Mouse (Mus musculus): ENCODE results near the gene Lrg1.

Lrg1 gene

DNA sequence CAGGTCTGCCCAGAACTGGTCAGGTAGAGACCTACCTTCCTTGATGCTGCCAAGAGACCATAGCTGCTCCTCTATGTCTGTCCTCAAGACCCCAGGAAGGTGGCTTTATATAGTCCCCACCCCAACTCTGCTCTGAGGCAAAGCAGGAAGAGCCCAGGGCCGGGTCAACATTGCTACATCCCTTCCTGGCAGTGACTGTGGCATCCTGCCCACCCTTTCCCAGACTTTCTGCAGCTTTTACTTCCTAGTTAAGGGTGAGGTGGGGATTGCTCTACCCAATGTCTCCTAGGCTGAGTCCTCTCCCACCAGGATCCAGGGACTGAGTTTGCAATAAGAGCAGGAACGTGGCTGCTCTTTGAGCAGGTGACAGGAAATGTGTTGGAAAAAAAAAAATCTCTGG, at the start of gene Lrg1:
TSS of gene Lrg1 (minus strand) at position 176 of the 400 bp plus-strand sequence.
- peak in 1 of 2 experiments; percentile 73 for DNase-seq (ENCODE audit: inconsistent age in 2 of 2, low spot score in 1 of 2)

DNA sequence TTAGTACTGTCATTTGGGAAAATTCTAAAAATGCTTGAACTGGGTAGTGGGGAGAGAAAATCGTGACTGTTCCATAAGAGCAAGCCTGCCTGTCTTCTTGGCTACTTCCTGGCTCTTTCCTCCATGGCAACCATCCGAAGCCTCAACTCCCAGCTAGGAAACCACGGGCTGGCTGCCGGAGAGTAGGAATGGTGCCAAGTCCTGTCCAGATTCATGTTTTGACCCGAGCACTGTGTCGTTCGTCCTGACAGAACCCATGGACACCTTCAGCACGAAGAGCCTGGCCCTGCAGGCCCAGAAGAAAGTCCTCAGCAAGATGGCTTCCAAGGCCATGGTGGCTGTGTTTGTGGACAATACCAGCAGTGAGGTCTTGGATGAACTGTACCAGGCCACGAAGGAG, 49.7 kb upstream of the Lrg1 start:
- DNase-seq (ENCODE audit: inconsistent age in 2 of 2, low spot score in 1 of 2), result no peak

DNA sequence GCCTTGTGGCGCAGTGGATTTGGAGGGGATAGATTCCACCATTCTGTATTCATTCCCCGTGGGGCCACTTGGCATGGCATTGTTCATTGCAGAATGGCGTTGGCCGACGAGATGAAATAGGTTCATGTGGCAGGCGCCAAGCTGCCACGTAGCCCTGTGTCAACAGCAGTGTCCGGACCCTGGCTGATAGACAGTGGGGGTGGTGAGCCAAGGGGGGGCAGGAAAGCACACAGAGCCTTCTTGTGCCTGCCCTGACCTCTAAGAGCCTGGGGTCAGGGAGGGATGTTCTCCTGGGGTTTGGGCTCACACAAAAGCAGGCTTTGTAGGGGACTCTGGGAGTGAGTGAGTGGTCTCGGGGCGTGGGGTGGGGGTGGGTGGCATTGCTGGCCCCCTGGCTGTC, 48.8 kb upstream of the Lrg1 start:
- peak in 1 of 2 experiments; percentile 51 for DNase-seq (ENCODE audit: inconsistent age in 2 of 2, low spot score in 1 of 2)

DNA sequence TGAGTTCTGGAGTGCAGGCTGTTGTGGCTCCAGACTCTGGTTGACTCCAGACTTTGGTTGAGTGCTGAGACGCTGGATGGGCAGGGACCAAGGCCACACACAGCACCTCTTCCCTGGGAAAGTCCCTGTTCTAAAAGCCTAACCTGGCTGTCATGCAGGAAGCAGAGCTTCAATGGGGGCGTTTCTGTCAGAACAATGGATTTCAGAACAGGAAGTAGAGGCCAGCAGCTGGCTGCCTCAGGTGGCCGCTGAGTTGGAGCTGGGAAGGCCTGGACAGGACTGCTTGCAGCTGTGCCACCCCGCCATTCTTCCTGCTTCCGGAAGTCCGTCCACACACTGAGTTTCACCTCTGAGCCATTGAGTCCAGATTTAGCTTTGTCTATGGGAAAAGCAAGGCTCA, 48.0 kb upstream of the Lrg1 start:
- peak; percentile 34 to 56 for DNase-seq (ENCODE audit: inconsistent age in 2 of 2, low spot score in 1 of 2)

DNA sequence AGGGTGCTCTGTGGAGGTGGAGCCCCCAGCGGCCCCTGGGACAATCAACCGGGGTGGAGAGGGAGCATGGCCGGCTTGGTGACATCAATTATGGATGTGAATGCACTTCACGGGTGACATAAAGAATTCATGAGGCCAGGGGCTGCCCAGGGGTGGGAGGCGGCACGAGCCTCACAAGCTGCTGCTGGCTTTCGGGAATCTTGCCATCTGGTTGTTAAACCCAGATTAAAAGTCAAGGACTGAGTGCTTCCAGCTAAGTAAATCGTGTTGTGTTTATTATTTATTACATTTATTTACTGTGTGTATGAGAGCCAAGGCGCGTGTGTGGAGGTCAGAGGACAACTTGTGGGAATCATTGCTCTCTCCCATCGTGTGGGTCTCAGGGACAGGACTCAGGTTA, 43.9 kb upstream of the Lrg1 start:
- peak in 1 of 2 experiments; percentile 60 for DNase-seq (ENCODE audit: inconsistent age in 2 of 2, low spot score in 1 of 2)

DNA sequence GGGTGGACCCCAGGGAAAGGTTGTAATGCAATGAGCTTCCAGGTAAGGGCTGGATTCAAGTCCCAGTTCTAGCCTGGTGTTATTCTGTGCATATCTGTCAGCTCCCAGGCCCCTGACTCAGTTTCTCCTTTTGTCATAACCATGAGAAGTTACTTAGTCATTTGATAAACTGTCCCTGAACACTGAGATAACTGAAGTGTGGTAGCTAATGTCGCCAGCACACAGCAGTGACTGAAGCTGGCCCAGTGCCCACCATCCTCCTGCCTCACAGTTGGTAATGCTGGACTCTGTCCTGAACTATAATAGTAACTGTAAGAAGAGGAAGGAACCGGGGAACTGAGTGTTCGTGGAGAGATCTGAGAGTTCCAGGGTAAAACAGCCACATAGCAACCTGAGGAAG, 42.7 kb upstream of the Lrg1 start:
- no peak for DNase-seq (ENCODE audit: inconsistent age in 2 of 2, low spot score in 1 of 2)

DNA sequence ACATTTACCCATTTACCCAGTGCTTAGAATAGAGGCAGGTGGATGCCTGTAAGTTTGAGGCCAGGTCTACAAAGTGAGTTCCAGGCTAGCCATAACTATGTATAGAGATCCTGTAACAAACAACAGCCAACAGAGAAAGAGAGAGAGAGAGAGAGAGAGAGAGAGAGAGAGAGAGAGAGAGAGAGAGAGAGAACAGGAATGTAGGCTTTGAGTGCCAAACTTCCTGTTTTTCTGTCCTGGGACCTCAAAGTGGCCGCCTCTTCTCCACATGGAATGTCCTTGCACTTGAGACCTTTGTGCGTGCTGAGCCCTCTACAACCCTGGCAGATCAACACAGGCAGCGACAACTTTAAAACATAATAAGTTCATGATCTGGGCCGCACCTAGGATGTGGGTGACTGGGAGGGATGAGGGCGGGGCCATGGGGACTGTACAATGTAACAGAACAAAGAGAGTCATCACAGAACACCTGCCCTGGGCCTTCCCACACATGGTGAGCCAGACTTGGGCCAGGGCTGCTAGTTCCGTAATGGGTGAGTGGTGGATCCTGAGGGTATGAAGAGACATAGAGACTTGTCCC, 41.8 kb upstream of the Lrg1 start:
- no peak for DNase-seq (ENCODE audit: inconsistent age in 2 of 2, low spot score in 1 of 2)

DNA sequence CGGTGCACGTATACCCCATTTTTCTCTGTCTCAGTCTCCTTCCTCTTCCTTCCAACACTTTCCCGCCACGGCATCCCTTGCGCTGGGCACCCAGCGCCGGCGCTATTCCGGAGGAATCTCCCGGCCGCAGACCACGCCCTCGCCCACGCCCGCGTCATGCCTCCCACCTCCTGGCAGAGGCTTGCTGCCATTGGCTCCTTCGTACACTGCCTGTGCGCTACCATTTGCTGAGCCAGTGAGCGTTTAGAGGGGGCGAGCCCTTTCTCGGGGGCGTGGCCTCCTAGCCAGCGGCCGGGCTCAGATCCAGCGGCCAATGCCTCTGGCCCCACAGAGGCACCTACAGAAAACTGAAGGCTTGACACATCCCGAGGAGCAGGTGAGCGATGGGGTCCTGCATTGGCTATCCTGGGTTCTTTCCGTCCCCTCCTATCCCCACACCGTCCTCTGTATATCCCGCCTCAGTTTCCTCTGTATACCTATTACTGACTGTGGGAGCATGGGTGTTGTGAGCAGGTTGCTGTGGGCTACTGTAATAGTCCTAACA, 40.5 kb upstream of the Lrg1 start, which contains the start of gene Tnfaip8l1:
TSS of gene Tnfaip8l1 (plus strand) at position 247 of the 544 bp plus-strand sequence.
- DNase-seq (ENCODE audit: inconsistent age in 2 of 2, low spot score in 1 of 2), result peak; percentile 97

DNA sequence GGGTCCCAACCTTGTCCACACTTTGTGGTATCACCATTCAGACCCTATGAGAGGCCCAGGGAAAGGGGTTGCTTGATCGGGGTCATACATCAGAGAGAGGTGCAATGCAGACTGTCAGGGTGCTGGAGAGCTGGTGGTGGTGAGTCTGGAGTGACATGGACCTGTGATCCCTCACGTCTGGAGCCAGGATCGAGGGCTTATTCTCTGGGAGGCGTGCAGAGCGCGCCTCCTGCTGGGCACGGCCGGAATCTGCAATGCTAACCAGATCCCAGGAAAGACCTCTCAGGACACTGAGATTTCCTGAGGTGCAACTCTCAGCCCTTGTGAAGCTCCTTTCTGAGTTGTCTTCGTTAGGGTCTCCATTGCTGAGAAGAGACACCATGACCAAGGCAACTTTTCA, 37.9 kb upstream of the Lrg1 start:
- peak; percentile 66 to 86 for DNase-seq (ENCODE audit: inconsistent age in 2 of 2, low spot score in 1 of 2)

DNA sequence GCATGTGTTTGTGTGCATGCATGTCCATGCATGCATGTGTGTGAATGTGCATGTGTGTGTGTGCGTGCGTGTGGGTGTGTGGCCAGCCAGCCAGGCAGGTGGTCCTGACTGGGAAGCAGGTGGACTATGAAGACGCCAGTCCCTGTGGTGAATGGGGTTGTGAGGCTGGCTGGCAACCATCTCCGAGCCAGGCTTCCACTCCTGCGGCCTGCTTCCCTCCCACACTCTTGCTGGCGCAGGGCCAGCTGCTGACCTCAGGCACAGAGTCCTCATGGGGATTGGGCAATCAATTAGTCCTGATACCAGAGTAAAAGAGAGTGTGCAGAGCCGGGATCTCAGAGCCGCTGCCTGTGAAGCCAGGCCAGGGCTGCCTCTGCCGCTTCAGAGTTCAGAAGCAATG, 31.8 kb upstream of the Lrg1 start:
- peak; percentile 83 to 93 for DNase-seq (ENCODE audit: inconsistent age in 2 of 2, low spot score in 1 of 2)

DNA sequence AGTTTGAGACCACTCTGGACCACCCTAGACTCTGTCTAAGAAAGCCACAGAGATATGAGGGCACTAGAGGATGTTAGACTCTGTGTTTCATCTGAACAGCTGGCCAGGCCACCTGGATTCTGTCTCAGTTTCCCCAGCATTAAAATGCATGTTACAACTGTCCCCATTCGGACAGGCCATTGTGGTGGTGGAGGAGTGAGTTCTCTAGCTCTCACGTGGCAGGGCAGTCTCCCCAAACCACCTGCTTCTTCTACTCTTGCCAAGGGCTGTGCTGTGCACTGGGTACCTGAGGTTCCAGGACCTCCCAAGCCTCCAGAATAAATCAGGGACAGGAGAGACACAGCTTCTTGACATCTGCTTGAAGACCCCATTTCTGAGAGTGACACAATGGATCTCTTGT, 28.1 kb upstream of the Lrg1 start:
- no peak for DNase-seq (ENCODE audit: inconsistent age in 2 of 2, low spot score in 1 of 2)

DNA sequence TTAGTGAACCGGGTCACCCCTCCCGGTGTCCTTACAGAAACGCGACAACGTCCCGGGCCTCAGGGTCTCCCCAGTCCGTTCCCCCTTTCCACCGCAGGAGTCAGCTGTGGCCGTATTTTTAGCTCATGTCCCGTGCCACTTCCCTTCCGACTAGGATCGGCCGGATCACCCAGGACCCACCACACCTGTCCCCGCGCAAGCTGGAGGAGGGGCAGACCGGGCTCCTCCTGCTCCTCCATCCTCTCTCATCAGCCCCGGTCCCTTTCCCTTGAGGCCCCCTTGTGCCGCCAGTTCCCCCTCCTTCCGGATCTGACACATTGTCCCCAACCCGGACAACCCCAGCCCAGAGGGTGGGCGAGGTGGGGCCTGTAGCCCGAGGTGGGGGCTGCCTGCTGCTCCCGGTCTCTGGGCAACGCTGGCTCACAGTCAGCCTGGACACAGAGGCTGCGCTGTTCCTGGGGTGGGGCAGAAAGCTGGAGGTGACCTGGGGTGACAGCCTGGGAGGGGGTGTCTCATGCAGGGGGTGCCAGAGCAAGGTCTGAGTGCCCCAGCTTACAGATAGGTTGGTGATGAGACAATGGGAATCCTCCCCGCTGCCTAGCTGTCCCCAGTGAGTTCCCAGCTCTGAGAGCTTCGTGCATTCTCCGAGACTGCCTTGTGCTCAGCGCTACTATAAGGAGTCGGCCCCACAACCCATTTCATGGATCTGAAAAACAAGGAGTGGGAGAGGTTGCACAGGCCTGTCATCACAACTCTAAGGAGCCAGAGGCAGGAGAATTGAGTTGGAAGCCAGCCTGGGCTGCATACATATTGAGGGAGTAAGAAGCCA, 27.2 kb upstream of the Lrg1 start:
- peak in 1 of 2 experiments; percentile 29 for DNase-seq (ENCODE audit: inconsistent age in 2 of 2, low spot score in 1 of 2)

DNA sequence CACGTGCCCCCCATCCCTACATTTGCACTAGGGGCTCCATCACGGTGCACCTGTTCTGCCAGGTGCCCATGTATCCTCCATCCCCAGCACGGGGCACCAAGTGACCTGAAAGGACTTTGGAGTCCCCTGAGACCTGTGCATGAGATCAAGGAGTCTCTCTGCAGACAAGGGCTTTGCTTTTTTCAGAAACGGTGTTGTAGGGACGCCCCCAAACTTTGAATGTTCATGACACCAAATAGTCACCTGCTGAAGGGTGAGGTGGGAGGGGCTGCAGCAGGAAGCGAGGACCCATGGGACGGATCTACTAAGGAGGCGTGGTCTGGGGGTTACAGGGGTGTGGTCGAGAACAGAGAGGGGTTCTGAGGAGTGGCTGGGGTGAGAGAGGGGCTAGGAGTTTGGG, 26.5 kb upstream of the Lrg1 start:
- no peak for DNase-seq (ENCODE audit: inconsistent age in 2 of 2, low spot score in 1 of 2)

DNA sequence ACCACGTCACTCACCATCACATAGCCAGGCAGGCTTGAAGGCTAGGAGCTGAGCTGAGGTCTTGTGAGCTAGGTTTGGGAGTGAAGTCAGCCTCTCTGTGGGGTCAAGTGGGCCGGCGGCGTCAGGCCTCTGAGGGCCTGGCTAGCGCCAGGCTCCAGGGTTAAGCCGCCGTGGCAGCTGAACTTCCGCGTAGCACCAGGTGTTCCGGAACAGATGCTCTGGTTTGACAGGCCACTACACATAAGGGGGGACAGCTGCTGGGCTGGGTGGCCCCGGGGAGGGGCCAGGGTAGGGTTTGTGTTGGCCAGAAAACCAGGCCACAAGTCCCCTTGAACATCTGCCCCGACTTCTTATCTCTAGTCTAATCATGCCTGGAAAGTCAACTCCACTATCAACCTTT, 25.6 kb upstream of the Lrg1 start:
- DNase-seq (ENCODE audit: inconsistent age in 2 of 2, low spot score in 1 of 2), result no peak

DNA sequence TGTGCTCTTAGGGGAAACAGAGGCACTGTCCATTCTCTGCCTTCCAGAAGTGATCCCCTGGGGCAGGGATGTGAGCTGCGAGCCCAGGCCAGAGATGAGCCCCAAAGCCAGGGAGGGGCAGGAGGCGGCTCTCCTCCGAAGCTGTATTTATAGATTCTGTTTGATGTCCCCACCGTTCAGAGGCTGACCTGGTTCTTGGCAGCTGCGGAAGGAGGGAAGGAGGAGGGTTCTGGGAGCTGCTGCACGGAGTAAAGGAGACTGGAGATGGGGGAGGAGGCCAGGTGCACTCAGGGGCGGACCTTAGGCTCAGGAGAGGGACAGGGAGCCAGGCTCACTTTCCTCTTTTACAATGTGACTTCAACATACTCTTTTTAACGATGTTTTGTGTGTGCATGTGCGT, 24.3 kb upstream of the Lrg1 start:
- no peak for DNase-seq (ENCODE audit: inconsistent age in 2 of 2, low spot score in 1 of 2)

DNA sequence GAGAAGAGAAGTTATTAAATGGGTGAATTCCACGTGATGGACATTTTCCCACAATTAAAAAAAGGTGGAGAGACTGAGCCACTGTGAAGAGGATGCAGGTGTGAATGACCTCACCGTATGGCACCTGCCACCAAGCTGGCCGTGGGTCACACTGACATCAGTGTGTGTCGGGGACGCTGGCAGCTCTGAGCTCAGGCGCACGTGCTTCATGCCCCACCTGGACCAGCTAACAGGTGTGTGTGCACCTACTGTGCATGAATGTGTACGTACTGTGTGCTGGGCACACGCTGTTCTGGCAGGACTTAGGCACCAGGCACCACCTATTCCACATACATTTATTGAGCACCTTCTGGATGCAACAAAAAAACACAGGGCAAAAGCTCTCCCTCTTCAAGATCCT, 22.7 kb upstream of the Lrg1 start:
- DNase-seq (ENCODE audit: inconsistent age in 2 of 2, low spot score in 1 of 2), result no peak

DNA sequence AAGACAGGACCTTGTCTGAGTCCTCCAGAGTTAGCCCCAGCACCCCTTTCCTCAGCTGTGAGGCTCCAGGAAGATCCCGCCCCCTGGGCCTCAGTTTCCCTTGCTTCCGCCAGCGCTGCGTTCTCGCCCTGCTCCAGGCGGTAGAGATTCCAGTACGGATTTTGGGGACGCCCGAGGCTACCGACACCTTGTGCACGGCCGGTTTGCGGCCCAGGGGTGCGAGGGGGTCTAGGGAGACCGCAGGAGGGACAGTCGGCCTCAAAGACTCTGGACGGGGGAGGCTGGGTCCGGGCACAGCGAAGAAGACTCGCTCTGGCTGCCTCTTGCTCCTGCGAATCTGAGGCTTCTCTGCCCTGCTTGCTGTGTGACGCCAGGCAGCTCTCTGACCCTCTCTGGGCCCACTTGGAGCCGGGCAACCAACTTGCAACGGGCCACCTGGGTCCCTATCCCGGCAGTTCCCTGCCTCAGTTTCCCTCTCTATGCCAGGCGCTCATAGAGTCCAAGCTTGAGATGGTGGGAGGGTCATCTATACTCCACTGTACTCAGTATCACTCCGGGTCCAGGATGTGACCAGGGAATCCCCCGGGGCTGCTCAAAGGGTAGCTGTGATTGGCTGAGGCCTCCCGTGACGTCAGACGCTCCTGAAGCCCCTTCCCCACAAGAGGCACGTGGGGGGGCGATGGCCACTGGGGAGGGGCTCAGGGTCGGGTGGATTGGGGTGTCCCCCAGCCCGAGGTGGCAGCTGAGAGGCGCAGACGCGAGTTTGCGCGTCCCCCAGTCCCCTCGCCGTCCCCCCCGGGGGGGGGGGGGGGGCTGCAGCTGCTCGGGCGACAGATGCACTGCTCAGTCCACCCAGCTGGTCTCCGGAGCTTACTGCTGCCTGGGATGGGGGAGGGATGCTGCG, 20.2 kb upstream of the Lrg1 start:
- peak in 1 of 2 experiments; percentile 65 for DNase-seq (ENCODE audit: inconsistent age in 2 of 2, low spot score in 1 of 2)

DNA sequence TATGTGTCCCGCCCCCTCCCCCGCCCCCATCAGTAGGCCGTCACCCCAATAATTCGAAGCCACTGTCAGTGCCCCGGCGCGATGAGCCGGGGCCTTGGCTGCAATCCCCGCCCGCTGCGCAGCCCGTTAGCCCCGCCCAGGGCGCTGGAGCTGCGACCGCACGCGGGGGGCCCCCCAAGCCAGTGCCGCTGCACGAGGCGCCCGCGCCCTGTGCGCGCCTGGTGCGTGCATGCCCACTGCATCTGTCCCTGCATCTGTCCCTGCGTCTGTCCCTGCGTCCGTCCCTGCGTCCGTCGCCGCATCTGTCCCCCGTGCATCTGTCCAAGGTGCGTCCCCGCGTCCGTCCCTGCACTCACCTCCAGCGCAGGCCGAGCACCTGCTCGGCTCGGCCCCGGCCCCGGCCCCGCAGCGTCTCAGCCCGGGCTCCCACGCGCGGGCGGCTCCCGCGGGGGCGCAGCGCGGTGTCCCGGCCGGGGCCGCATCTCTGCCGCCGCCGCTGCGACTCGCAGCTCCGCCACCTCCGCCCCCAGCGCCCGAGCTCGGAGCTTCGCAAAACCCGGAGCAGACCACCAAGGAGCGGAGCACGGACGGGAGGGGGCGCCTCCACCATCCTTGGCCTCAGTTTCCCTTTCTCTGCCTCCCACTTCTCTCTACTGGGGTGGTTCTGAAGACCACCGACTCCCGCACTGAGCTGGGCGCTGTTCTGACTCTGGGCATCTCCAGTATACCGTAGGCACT, 18.2 kb upstream of the Lrg1 start, which contains the start of gene Sema6b:
TSS of gene Sema6b (minus strand) at position 486 of the 738 bp plus-strand sequence.
- peak in 1 of 2 experiments; percentile 78 for DNase-seq (ENCODE audit: inconsistent age in 2 of 2, low spot score in 1 of 2)

DNA sequence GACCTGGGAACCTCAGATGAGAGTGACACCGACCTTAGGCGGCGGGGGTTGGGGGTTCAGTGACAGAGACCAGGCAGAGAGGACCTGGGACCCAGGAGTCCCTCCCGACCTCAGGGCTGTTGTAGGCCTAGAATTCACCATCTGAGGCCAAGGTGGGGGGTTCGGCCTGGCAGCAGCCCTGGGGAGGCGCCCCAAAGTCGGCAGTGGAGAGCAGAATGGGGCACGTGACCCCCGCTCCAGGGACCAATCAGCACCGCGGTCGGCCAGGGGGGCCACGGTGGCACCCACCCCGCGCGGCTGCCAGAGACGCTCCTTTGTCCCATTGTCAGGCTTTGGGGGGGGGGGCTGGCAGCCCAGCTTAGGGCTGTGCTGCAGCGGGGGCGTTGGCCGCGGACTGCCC, 17.6 kb upstream of the Lrg1 start:
- peak in 1 of 2 experiments; percentile 46 for DNase-seq (ENCODE audit: inconsistent age in 2 of 2, low spot score in 1 of 2)

DNA sequence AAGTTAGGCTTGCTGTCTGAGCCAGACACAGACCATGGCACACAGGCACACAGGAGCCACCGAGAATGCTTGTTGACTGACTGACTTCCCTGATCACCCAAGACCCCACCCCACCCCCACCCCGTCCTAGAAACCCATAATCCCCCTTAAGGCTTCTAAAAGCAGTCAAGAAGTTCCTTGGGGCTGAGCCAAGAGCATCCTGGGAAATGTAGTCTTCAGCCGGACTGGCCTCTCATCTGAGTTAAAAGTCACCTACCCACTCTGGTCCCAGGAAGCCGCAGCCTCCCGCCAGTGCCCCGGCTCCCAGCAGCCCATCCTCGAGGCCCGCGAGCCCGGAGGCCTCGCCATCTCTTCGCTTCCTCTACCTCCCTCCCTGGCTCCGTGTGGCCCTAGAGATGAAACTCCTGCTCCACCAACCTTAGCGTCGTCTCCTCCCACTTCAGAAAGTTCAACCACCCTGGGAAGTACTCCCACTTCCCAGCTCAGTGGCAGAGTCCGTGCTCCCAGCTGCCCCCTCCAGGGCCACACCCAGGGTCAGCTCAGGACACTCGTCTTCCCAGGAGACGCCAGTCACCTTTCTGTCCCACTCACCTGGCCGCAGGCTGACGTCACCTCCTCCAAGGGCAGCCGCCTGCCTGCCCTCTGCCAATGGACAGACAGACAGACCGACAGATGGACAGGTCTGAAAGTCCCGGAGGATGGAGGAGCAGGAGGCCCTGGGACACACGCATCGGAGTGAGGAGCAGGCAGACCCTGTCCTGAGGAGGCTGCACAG, 16.2 kb upstream of the Lrg1 start:
- DNase-seq (ENCODE audit: inconsistent age in 2 of 2, low spot score in 1 of 2), result peak; percentile 26 to 41
